Mouse (Mus musculus) myocyte (in vitro differentiated cells): ENCODE results near the gene Klhl25. TPM values are rescaled to one million over a fixed set of nuclear protein-coding genes. Genes with fewer than 3 reads are reported as not detected.
"Not testable (repeated sequence)": the region's sequence is repeated elsewhere in the genome, so short reads cannot be mapped to it uniquely, and the experiment has no call there.

Source experiments
- H3K27me3 ChIP-seq: one replicate; pipeline ENCODE4 v1.6.1; 2011; ENCODE audit not compliant: control insufficient read depth, insufficient read depth, insufficient read length
- H3K36me3 ChIP-seq: one replicate; pipeline ENCODE4 v1.6.1; 2011; ENCODE audit not compliant: control insufficient read depth, insufficient read depth
- H3K4me2 ChIP-seq: one replicate; pipeline ENCODE4 v1.6.1; 2011; ENCODE audit warnings: low read depth, control low read depth
- H3K4me3 ChIP-seq: one replicate; pipeline ENCODE4 v1.5.1; 2011; ENCODE audit warnings: mild to moderate bottlenecking, control low read depth, moderate library complexity
- H3K79me2 ChIP-seq: one replicate; pipeline ENCODE4 v1.6.1; 2011; ENCODE audit not compliant: control insufficient read depth, insufficient read depth
- H3ac ChIP-seq: one replicate; pipeline ENCODE4 v1.6.1; 2011; ENCODE audit not compliant: control insufficient read depth, insufficient read length
- CEBPB ChIP-seq: IDR thresholded peaks from 2 replicates; pipeline ENCODE4 v1.6.1; 2011; ENCODE audit warnings: mild to moderate bottlenecking, moderate library complexity; ENCODE audit not compliant: poor library complexity, insufficient read depth, severe bottlenecking
- E2F4 ChIP-seq: IDR thresholded peaks from one replicate; pipeline ENCODE4 v1.6.1; 2011; ENCODE audit warnings: mild to moderate bottlenecking, control low read depth, moderate library complexity; ENCODE audit not compliant: insufficient read depth
- MAX ChIP-seq: IDR thresholded peaks from one replicate; pipeline ENCODE4 v1.6.1; 2011; ENCODE audit warnings: low read depth, mild to moderate bottlenecking, control low read depth
- MYOD1 ChIP-seq, 3 experiments: IDR thresholded peaks; one replicate each; pipeline ENCODE4 v1.6.1; 2011; ENCODE audit warnings: control low read depth in 2 of 3, low read depth in 2 of 3, mild to moderate bottlenecking in 2 of 3, moderate library complexity in 1 of 3; ENCODE audit not compliant: insufficient read length in 2 of 3, control insufficient read depth in 1 of 3
- MYOG ChIP-seq, 3 experiments: IDR thresholded peaks; one replicate each; pipeline ENCODE4 v1.6.1; 2011; ENCODE audit warnings: control low read depth in 2 of 3, low read depth in 2 of 3, mild to moderate bottlenecking in 2 of 3; ENCODE audit not compliant: insufficient read length in 2 of 3, control insufficient read depth in 1 of 3, insufficient read depth in 1 of 3
- POLR2A ChIP-seq: IDR thresholded peaks from one replicate; pipeline ENCODE4 v1.6.1; 2011; ENCODE audit warnings: low read depth, mild to moderate bottlenecking, control low read depth, moderate library complexity; ENCODE audit not compliant: insufficient read length
- POLR2AphosphoS2 ChIP-seq: IDR thresholded peaks from one replicate; pipeline ENCODE4 v1.6.1; 2011; ENCODE audit warnings: low read depth, control low read depth; ENCODE audit not compliant: insufficient read length
- REST ChIP-seq: IDR thresholded peaks from one replicate; pipeline ENCODE4 v1.6.1; 2011; ENCODE audit warnings: mild to moderate bottlenecking, control low read depth, moderate library complexity; ENCODE audit not compliant: insufficient read depth, insufficient read length
- SRF ChIP-seq: IDR thresholded peaks from one replicate; pipeline ENCODE4 v1.6.1; 2011; ENCODE audit warnings: low read depth; ENCODE audit not compliant: control insufficient read depth, insufficient read length
- TCF12 ChIP-seq: IDR thresholded peaks from one replicate; pipeline ENCODE4 v1.6.1; 2011; ENCODE audit warnings: mild to moderate bottlenecking, control low read depth; ENCODE audit not compliant: poor library complexity, insufficient read depth, severe bottlenecking
- TCF3 ChIP-seq: IDR thresholded peaks from one replicate; pipeline ENCODE4 v1.6.1; 2011; ENCODE audit warnings: low read depth, control low read depth; ENCODE audit not compliant: insufficient read length
- USF1 ChIP-seq: IDR thresholded peaks from one replicate; pipeline ENCODE4 v1.6.1; 2011; ENCODE audit warnings: low read depth, mild to moderate bottlenecking, control low read depth, moderate library complexity
- polyA plus RNA-seq: library from polyadenylated mRNA; unstranded; fragments of >200 nt; fragmentation: generic; extraction: Trizol; gene quantifications from one replicate; pipeline ENCODE4 v1.2.1, GENCODE M21; 2012; ENCODE audit warnings: missing spikeins

The Klhl25 gene
- polyA plus RNA-seq, 1 experiment, result 14.6 TPM

DNA sequence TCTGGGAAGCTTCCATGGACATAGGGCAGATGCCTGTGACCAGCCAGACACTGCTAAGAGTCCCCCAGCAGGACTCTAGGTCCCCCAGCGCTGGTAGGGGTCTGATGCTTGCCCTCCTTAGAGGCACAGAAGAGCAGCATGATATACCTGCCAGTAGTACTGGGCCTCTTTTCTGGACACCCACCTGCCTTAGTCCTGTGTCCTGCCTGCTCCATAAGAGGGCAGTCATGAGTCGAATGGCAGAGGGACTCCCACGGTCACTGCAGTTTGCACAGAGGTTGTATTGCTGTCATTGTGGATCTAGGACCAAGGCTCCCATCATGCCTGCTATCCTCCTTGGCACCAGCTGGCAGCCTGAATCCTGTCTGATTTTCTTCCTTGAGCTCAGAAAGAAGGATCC lies 25.1 kb downstream of the Klhl25 start:
- no peak overlapping the region for H3ac ChIP-seq
- H3K4me3 ChIP-seq, result no peak overlapping the region
- no peak for TF ChIP-seq CEBPB
- no peak for TF ChIP-seq MYOD1 (IDR thresholded peaks at IDR 0.05; ENCODE audit: control insufficient read depth in 1 of 3, insufficient read length in 2 of 3, low read depth in 2 of 3)
- H3K79me2 ChIP-seq, result no peaks in the 10 kb centered on the region
- no peaks in the 10 kb centered on the region for H3K27me3 ChIP-seq
- no peaks in the 10 kb centered on the region for H3K36me3 ChIP-seq
- no peak overlapping the region for H3K4me2 ChIP-seq

DNA sequence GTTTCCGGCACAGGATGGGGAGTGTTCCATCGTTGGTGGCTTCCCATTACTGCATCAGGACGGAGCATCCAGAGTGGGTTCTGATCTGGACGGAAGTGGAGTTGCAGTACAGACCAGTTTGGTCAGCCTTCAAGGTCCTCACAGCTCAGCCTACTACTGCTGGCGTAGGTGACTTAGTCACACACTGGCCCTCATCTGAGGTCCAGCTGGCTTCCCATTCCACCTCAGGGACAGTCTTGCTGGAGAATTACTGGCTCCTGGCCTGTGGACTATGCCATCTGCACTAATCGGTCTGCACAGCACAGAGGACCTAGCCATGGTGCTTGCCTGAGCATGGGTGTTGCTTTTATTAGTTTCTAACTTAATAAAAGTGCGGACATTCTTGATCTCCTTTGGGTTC lies 25.6 kb downstream of the Klhl25 start:
- H3K36me3 ChIP-seq, result no peaks in the 10 kb centered on the region

DNA sequence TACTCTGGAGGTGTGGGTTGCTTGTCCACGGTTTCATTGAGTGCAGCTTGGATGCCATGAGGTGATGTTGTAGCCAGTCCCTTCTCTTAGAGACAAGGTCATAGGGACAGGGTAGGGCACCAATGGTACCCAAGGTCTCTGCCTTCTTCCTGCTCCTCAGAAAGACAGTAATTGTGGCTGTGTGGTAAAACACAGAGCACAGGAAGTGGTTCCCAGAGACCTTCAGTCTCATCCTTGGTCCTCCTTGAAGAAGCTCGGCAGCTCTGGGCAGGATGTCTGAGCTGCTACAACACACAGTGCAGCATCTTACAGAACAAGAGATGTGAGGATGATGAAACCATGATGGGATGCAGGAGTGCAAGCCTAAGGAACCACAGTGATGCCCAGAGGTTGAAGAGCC lies 31.3 kb downstream of the Klhl25 start:
- H3K27me3 ChIP-seq, H3K36me3 ChIP-seq, H3K79me2 ChIP-seq, H3K4me2 ChIP-seq, H3K4me3 ChIP-seq, H3ac ChIP-seq: not testable (repeated sequence)

More for the DNA sequence above, 25.6 kb downstream of the Klhl25 start:
- Histone ChIP-seq H3K27me3 (no peaks in the 10 kb centered on the region), H3ac (no peak overlapping the region), H3K4me2 (no peak overlapping the region), H3K79me2 (no peaks in the 10 kb centered on the region), H3K4me3 (no peak overlapping the region)
- no peak for TF ChIP-seq MYOD1 (IDR thresholded peaks at IDR 0.05; ENCODE audit: control insufficient read depth in 1 of 3, insufficient read length in 2 of 3, low read depth in 2 of 3)
- no peak for TF ChIP-seq POLR2A

DNA sequence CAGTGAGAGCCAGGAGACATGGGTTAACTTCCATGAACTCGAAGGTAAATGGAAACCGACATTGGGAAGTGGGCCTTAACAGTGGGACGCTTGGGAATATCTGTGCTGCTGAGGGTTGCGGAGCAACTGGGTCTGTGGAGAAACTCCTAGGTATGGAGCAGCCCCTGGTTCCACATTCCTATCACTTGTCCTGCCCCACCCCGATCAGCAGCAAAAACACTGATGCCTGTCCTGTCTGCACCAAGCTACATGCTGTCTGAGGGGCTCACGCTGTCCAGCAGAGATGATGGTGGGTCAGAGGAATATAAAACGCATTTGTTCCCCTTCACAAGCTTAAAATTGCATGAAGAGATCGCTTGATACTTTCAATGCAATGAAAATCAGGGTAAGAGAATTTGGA lies 32.1 kb downstream of the Klhl25 start:
- Histone ChIP-seq H3ac (no peak overlapping the region), H3K27me3 (no peaks in the 10 kb centered on the region), H3K4me3 (no peak overlapping the region), H3K4me2 (peak overlapping the region; percentile 34), H3K79me2 (no peaks in the 10 kb centered on the region), H3K36me3 (no peaks in the 10 kb centered on the region)
- TF ChIP-seq MAX, result no peak
- no peak for TF ChIP-seq CEBPB
- no peak for TF ChIP-seq MYOD1 (IDR thresholded peaks at IDR 0.05; ENCODE audit: control insufficient read depth in 1 of 3, insufficient read length in 2 of 3, low read depth in 2 of 3)
- TF ChIP-seq E2F4, result no peak
- TF ChIP-seq REST, result no peak
- no peak for TF ChIP-seq TCF12
- TF ChIP-seq TCF3, result no peak
- TF ChIP-seq SRF, result no peak
- TF ChIP-seq POLR2AphosphoS2, result no peak
- TF ChIP-seq POLR2A, result no peak
- TF ChIP-seq MYOG (IDR thresholded peaks at IDR 0.05; ENCODE audit: control insufficient read depth in 1 of 3, insufficient read depth in 1 of 3, insufficient read length in 2 of 3, low read depth in 2 of 3), result no peak

DNA sequence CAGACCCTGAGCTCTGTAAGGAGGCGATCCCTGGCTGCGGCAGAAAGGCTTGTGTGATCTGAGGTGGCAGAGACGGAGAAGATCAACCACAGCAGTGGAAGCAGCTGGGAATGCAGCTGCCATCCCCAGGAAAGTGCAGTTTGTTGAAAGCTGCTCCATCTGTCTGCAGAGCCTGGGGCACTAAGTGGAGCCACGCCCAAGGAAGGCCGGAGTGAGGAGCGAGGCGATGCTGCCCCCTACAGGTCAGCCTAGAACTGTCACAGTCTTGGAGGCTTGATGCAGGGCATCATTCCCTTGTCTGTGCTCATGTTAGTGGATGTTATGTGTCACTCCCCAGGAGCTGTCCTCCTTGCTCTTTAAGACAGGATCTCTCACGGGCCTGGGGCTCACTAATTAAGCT lies 32.5 kb downstream of the Klhl25 start:
- Histone ChIP-seq H3K36me3 (no peaks in the 10 kb centered on the region), H3K4me2 (peak overlapping the region; percentile 34), H3K27me3 (no peaks in the 10 kb centered on the region), H3ac (no peak overlapping the region), H3K4me3 (no peak overlapping the region), H3K79me2 (no peaks in the 10 kb centered on the region)
- no peak for TF ChIP-seq MAX
- TF ChIP-seq MYOG (IDR thresholded peaks at IDR 0.05; ENCODE audit: control insufficient read depth in 1 of 3, insufficient read depth in 1 of 3, insufficient read length in 2 of 3, low read depth in 2 of 3), result peak; percentile 35 to 84 (median 59)
- no peak for TF ChIP-seq E2F4
- TF ChIP-seq MYOD1 (IDR thresholded peaks at IDR 0.05; ENCODE audit: control insufficient read depth in 1 of 3, insufficient read length in 2 of 3, low read depth in 2 of 3), result peak in 2 of 3 experiments; percentile 75 to 76

DNA sequence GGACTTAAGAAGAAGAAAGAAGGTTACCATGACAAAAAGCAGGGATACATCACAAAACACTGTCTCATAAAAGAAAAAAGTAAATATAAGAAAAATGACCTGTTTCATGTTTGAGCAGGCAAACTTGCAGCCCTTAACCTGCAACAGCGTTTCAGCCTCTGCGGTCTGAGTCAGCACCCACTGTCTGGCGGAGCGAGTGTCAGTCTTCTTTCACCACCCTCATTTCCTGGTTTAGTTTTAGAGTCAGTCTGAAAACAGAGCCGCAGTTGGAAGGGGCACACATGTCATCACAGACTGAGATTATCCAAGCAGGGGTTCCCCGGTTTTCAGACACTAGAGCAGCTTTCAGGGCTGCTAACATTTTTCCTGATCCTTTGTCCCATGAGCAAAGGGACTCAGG lies 33.3 kb downstream of the Klhl25 start:
- Histone ChIP-seq H3K36me3 (no peaks in the 10 kb centered on the region), H3K4me3 (no peak overlapping the region), H3K27me3 (no peaks in the 10 kb centered on the region), H3K79me2 (no peaks in the 10 kb centered on the region), H3K4me2 (peak overlapping the region; percentile 33), H3ac (no peak overlapping the region)
- TF ChIP-seq MAX (no peak), POLR2A (no peak), SRF (no peak), TCF12 (no peak), E2F4 (no peak), TCF3 (no peak), CEBPB (no peak), MYOG (IDR thresholded peaks at IDR 0.05; ENCODE audit: control insufficient read depth in 1 of 3, insufficient read depth in 1 of 3, insufficient read length in 2 of 3, low read depth in 2 of 3) (no peak), POLR2AphosphoS2 (no peak), MYOD1 (IDR thresholded peaks at IDR 0.05; ENCODE audit: control insufficient read depth in 1 of 3, insufficient read length in 2 of 3, low read depth in 2 of 3) (no peak), USF1 (no peak), REST (no peak)
